26 mouse cellular contexts compared by ENCODE assay signal in the genomic region with DNA sequence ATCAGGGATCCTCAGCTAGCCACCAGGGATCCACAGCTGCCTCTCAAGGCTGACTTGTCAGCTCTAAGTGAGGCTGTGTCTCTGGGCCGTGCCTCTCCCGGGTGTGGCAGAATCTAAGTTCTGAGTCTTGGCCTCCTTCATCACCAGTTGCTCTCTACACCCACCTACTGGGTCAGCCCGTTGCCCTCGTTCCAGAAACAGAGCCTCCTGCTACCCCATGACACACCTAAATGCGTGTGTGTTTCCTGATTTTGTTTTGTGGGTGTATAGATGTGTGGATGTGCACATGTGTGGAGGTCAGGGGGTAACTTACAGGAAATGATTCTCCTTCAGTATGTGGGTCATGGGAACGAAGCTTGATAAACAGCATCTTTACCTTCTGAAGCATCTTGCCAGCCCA. TPM values are rescaled to one million over a fixed set of nuclear protein-coding genes. Genes with fewer than 3 reads are reported as not detected.
A peak's percentile ranks its signal among the peaks of the same experiment; 100 is the strongest.
DNase-seq lines count a peak whose midpoint lies in the region; ATAC-seq and TF ChIP-seq lines count a peak whose summit lies in the region.
"Had no signal": no experiment of that assay in that cellular context is flagged by ENCODE, and none has a peak within 500 bp of the region (broad histone marks: within the 10 kb centered on the region; RNA-seq: fewer than 3 reads in every experiment).

No protein-coding gene starts in this region.

- H3K9ac ChIP-seq in heart, postnatal 0 days (replicated peaks; ENCODE audit: low read depth, low read length) = no peak overlapping the region
- no peak overlapping the region for H3K9ac ChIP-seq in midbrain, embryonic 16.5 days (ENCODE audit: low read depth, low read length)
- H3K9ac ChIP-seq: hindbrain, embryonic 15.5 days; kidney, embryonic 15.5 days; limb, embryonic 13.5 days; lung, embryonic 15.5 days; midbrain, embryonic 12.5 days had no signal

- no peak for ATAC-seq in heart, postnatal 0 days (ENCODE audit: insufficient read depth, low read depth)
- ATAC-seq in midbrain, embryonic 16.5 days = no peak
- ATAC-seq: forebrain, embryonic 16.5 days; inflammation-experienced regulatory T-cells, adult 6 months had no signal

- H3K36me3 ChIP-seq in heart, postnatal 0 days (replicated peaks; ENCODE audit: control insufficient read depth, insufficient read depth, low read length) = peaks cover 6% of the 10 kb centered on the region; the same call in 1 of the 2 replicates
- peaks cover 21% of the 10 kb centered on the region for H3K36me3 ChIP-seq in embryonic facial prominence, embryonic 10.5 days (replicated peaks)
- no peaks in the 10 kb centered on the region for H3K36me3 ChIP-seq in midbrain, embryonic 16.5 days (ENCODE audit: control insufficient read depth, insufficient read depth, low read length)
- H3K36me3 ChIP-seq: hindbrain, embryonic 15.5 days; lung, embryonic 15.5 days; midbrain, embryonic 12.5 days had no signal

- no peak for TF ChIP-seq CTCF in heart, postnatal 0 days (IDR thresholded peaks at IDR 0.05; ENCODE audit: low read depth)

- no peaks in the 10 kb centered on the region for H3K9me3 ChIP-seq in heart, postnatal 0 days (replicated peaks; ENCODE audit: control insufficient read depth, low read length)
- H3K9me3 ChIP-seq in embryonic facial prominence, embryonic 10.5 days = no peaks in the 10 kb centered on the region
- no peaks in the 10 kb centered on the region for H3K9me3 ChIP-seq in midbrain, embryonic 16.5 days (replicated peaks; ENCODE audit: control insufficient read depth, low read length, poor library complexity, severe bottlenecking)
- H3K9me3 ChIP-seq: hindbrain, embryonic 15.5 days; kidney, embryonic 15.5 days; lung, embryonic 15.5 days; midbrain, embryonic 12.5 days had no signal

- no peaks in the 10 kb centered on the region for H3K27me3 ChIP-seq in heart, postnatal 0 days (ENCODE audit: control insufficient read depth, insufficient read depth, low read length)
- no peaks in the 10 kb centered on the region for H3K27me3 ChIP-seq in embryonic facial prominence, embryonic 10.5 days (replicated peaks; ENCODE audit: low read depth, poor library complexity, severe bottlenecking)
- no peaks in the 10 kb centered on the region for H3K27me3 ChIP-seq in midbrain, embryonic 16.5 days (ENCODE audit: control insufficient read depth, insufficient read depth, low read depth, low read length)
- H3K27me3 ChIP-seq: CH12.LX; hindbrain, embryonic 15.5 days; kidney, embryonic 15.5 days; limb, embryonic 13.5 days; lung, embryonic 15.5 days; midbrain, embryonic 12.5 days had no signal

- no peak overlapping the region for H3K4me3 ChIP-seq in heart, postnatal 0 days (ENCODE audit: low read depth, low read length)
- H3K4me3 ChIP-seq in embryonic facial prominence, embryonic 10.5 days = no peak overlapping the region
- H3K4me3 ChIP-seq in midbrain, embryonic 16.5 days (ENCODE audit: low read depth, low read length) = no peak overlapping the region
- H3K4me3 ChIP-seq: erythroblast, embryonic 14.5 days; hindbrain, embryonic 15.5 days; kidney, embryonic 15.5 days; limb, embryonic 13.5 days; lung, embryonic 15.5 days; midbrain, embryonic 12.5 days had no signal

- DNase-seq in heart, postnatal 0 days (ENCODE audit: low spot score) = no peak
- DNase-seq in heart, adult 8-10 months (ENCODE audit: low spot score) = no peak
- no peak for DNase-seq in embryonic facial prominence, embryonic 10.5 days (ENCODE audit: low spot score)
- DNase-seq in thymus, postnatal 0 days (ENCODE audit: low spot score) = peak; percentile 87
- DNase-seq in thymus, postnatal 4 days = peak; percentile 64
- no peak for DNase-seq in urinary bladder, postnatal 36 days (ENCODE audit: low spot score in 2 of 2)
- no peak for DNase-seq in adrenal gland, adult 2 months
- DNase-seq: adrenal gland, postnatal 10 days; cerebellum, adult 11 months; cerebellum, adult 9-10 months; embryo, embryonic 11 days; kidney, adult 18-20 months; kidney, postnatal 25 days; spleen, adult 18-20 months had no signal

- H3K4me2 ChIP-seq in heart, postnatal 0 days (ENCODE audit: low read depth, low read length) = no peak overlapping the region
- H3K4me2 ChIP-seq in midbrain, embryonic 16.5 days (ENCODE audit: low read length) = no peak overlapping the region
- H3K4me2 ChIP-seq: heart, embryonic 11.5 days; hindbrain, embryonic 15.5 days; limb, embryonic 13.5 days; liver, embryonic 11.5 days; lung, embryonic 15.5 days; midbrain, embryonic 12.5 days had no signal

- H3K27ac ChIP-seq in heart, postnatal 0 days (ENCODE audit: low read depth) = peak overlapping the region; percentile 31; the same call in 1 of the 2 replicates
- 0 out of 2 replicates have a peak overlapping the region, but pooled peaks have one; percentile 40 for H3K27ac ChIP-seq in embryonic facial prominence, embryonic 10.5 days (replicated peaks)
- no peak overlapping the region for H3K27ac ChIP-seq in midbrain, embryonic 16.5 days (ENCODE audit: low read length)
- H3K27ac ChIP-seq: hindbrain, embryonic 15.5 days; kidney, embryonic 15.5 days; limb, embryonic 13.5 days; lung, embryonic 15.5 days; midbrain, embryonic 12.5 days had no signal

- H3K4me1 ChIP-seq in heart, postnatal 0 days (ENCODE audit: control insufficient read depth, insufficient read depth) = no peaks in the 10 kb centered on the region
- H3K4me1 ChIP-seq in embryonic facial prominence, embryonic 10.5 days = peaks cover 8% of the 10 kb centered on the region
- H3K4me1 ChIP-seq in midbrain, embryonic 16.5 days (ENCODE audit: control insufficient read depth, insufficient read depth, low read length) = peaks cover 5% of the 10 kb centered on the region
- H3K4me1 ChIP-seq: lung, embryonic 15.5 days had no signal

- no peak for TF ChIP-seq EP300 in heart, postnatal 0 days (IDR thresholded peaks at IDR 0.05; ENCODE audit: low read depth)

- 72% methylated on average over 6 of the region's 6 CpGs for WGBS in heart, postnatal 0 days
- 81% methylated on average over 6 of the region's 6 CpGs for WGBS in embryonic facial prominence, embryonic 10.5 days
- 96% methylated on average over 6 of the region's 6 CpGs for WGBS in midbrain, embryonic 16.5 days

RNA-seq across cellular contexts. Expression of a gene that starts 20.9 kb away (rescaled TPM):
- total RNA-seq in heart, postnatal 0 days (2014; rRNA removed; ENCODE audit: low replicate concordance) = 27.3 and 27.6 TPM in 2 replicates
- polyA plus RNA-seq in heart, postnatal 0 days (2015; fragmentation: Nextera tagmentation; extraction: Ambion mirVana) = 27.1 and 30.8 TPM in 2 replicates
- total RNA-seq in heart, adult 8-10 months (2022) = 10 to 100 TPM in 2 of 4 experiments, 1 to 10 TPM in 2; 7.5 to 12.4 (median 10.9) TPM
- 30.7 and 34.3 TPM in 2 replicates for polyA plus RNA-seq in embryonic facial prominence, embryonic 10.5 days (2016; fragmentation: Nextera tagmentation; extraction: Ambion mirVana)
- polyA plus RNA-seq in thymus, postnatal 0 days (2015; fragmentation: Nextera tagmentation; extraction: Ambion mirVana) = 24.3 and 28.1 TPM in 2 replicates
- 36.9 and 39.2 TPM in 2 replicates for polyA plus RNA-seq in midbrain, embryonic 16.5 days (2015; fragmentation: Nextera tagmentation; extraction: Ambion mirVana)
- total RNA-seq in adrenal gland, adult 2 months (2021) = 10 to 100 TPM; 37.3 to 39.7 TPM
- 16.1 and 16.4 TPM in 2 replicates for polyA plus RNA-seq in adrenal gland, adult 2 months (2012; rRNA removed)

RNA-seq across cellular contexts. Expression of a gene that starts 29.5 kb away (rescaled TPM):
- 0.73 and 4.4 TPM in 2 replicates for total RNA-seq in heart, postnatal 0 days (2014; rRNA removed; ENCODE audit: low replicate concordance)
- polyA plus RNA-seq in heart, postnatal 0 days (2015; fragmentation: Nextera tagmentation; extraction: Ambion mirVana) = 0.36 and 0.48 TPM in 2 replicates
- 1 to 10 TPM; 1.2 to 2.7 (median 2.0) TPM for total RNA-seq in heart, adult 8-10 months (2022)
- polyA plus RNA-seq in embryonic facial prominence, embryonic 10.5 days (2016; fragmentation: Nextera tagmentation; extraction: Ambion mirVana) = 0.81 and 0.84 TPM in 2 replicates
- polyA plus RNA-seq in thymus, postnatal 0 days (2015; fragmentation: Nextera tagmentation; extraction: Ambion mirVana) = 0.24 and 0.35 TPM in 2 replicates
- polyA plus RNA-seq in midbrain, embryonic 16.5 days (2015; fragmentation: Nextera tagmentation; extraction: Ambion mirVana) = 3.4 and 3.8 TPM in 2 replicates
- 10 to 100 TPM; 32.0 to 56.3 TPM for total RNA-seq in adrenal gland, adult 2 months (2021)
- 7.8 TPM in 2 replicates for polyA plus RNA-seq in adrenal gland, adult 2 months (2012; rRNA removed)
- total RNA-seq: CH12.LX had no signal
- polyA plus RNA-seq: inflammation-experienced regulatory T-cells, adult 6 months had no signal

Comparison
In these comparisons a context has a peak if more than half of its experiments do, and no peak if none do; other contexts are left out.
1. DNase-seq: peak in thymus, postnatal 0 days (single experiment) and thymus, postnatal 4 days (single experiment); none in heart, postnatal 0 days (single experiment), heart, adult 8-10 months (single experiment), embryonic facial prominence, embryonic 10.5 days (single experiment), urinary bladder, postnatal 36 days (0 of 2) and adrenal gland, adult 2 months (single experiment).